Mouse (Mus musculus): ENCODE results near the gene 2310030G06Rik.

GRCm38 (mm10) chr9:50724147-50724546 lies 22.2 kb downstream of the 2310030G06Rik start:
- no peak for TF ChIP-seq CTCF (IDR thresholded peaks at IDR 0.05; ENCODE audit: control insufficient read depth, insufficient read depth, low read length)
- TF ChIP-seq POLR2A (IDR thresholded peaks at IDR 0.05; ENCODE audit: borderline replicate concordance, control insufficient read depth, low read depth, low read length): no peak
